Mouse (Mus musculus) thymus, adult 2 months (tissue): ENCODE data around the gene Ak8. TPM values are rescaled to one million over a fixed set of nuclear protein-coding genes. Genes with fewer than 3 reads are reported as not detected.

ENCODE experiments used
- DNase-seq: peaks from one replicate; pipeline ENCODE4 v3.0.0; 2021
- H3K27ac ChIP-seq: fragments of 200-500 bp; 2 replicates; pipeline ENCODE4 v1.5.1; 2012; ENCODE audit warnings: low read length, control low read depth; ENCODE audit not compliant: control insufficient read depth, insufficient read depth
- H3K27me3 ChIP-seq: fragments of 200-500 bp; 2 replicates; pipeline ENCODE4 v1.6.1; 2012; ENCODE audit warnings: mild to moderate bottlenecking, low read length, moderate library complexity, mixed read lengths; ENCODE audit not compliant: control insufficient read depth, insufficient read depth
- H3K36me3 ChIP-seq: fragments of 200-500 bp; 2 replicates; pipeline ENCODE4 v1.6.1; 2012; ENCODE audit warnings: mild to moderate bottlenecking, low read length, moderate library complexity; ENCODE audit not compliant: control insufficient read depth, insufficient read depth
- H3K4me1 ChIP-seq: fragments of 200-500 bp; replicated peaks from 2 replicates; pipeline ENCODE4 v1.6.1; 2012; ENCODE audit warnings: low read length; ENCODE audit not compliant: control insufficient read depth, insufficient read depth
- H3K4me3 ChIP-seq: fragments of 200-500 bp; 2 replicates; pipeline ENCODE4 v1.5.1; 2012; ENCODE audit warnings: mild to moderate bottlenecking, low read length, control low read depth, moderate library complexity; ENCODE audit not compliant: control insufficient read depth, insufficient read depth
- CTCF ChIP-seq: fragments of 200-500 bp; IDR thresholded peaks from 2 replicates; pipeline ENCODE4 v1.5.1; 2012; ENCODE audit warnings: mild to moderate bottlenecking, control low read depth, low read length, moderate library complexity, borderline replicate concordance; ENCODE audit not compliant: control insufficient read depth, poor library complexity, insufficient read depth; ENCODE audit errors: extremely low read depth
- POLR2A ChIP-seq: fragments of 200-500 bp; IDR thresholded peaks from 2 replicates; pipeline ENCODE4 v1.6.1; 2012; ENCODE audit warnings: mild to moderate bottlenecking, low read length, control low read depth, moderate library complexity; ENCODE audit not compliant: control insufficient read depth, poor library complexity, insufficient read depth; ENCODE audit errors: extremely low read depth
- WGBS: fragments of 180-500 bp; shearing (Covaris S2); methylation state at CpG from one replicate; pipeline ENCODE4 v1.1.7; 2018; 5-methylcytosine and 5-hydroxymethylcytosine counted together
- polyA plus RNA-seq: library from polyadenylated mRNA; depleted of rRNA; stranded (reverse); fragments of >200 nt; gene quantifications from 2 replicates; pipeline ENCODE4 v1.2.3, GENCODE M21; 2012; rRNA removed

Ak8 gene
- polyA plus RNA-seq, 1 experiment = 0.89 TPM

DNA sequence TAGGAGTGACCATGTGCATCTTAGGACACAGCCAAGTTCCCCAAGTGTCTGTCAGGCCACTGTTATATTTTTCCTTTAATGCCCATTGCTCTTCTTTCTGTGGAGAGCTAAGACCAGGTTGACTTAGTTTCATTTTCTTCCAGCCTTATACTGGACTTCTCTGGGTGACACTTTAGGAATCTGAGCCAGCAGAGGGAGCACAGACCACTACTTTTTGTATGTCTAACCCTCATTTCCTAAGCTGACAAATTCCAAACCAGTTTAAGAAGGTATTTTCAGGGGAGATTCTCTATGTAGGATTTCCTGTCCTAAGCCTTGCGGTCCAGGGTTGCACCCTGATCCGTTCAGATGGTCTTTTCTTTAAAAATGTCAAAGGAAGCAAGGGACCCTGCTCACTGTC lies 155.8 kb downstream of the Ak8 start:
- Histone ChIP-seq H3K27me3 (no peaks in the 10 kb centered on the region), H3K27ac (no peak overlapping the region), H3K36me3 (peaks cover 29% of the 10 kb centered on the region), H3K4me3 (no peak overlapping the region), H3K4me1 (peaks cover 6% of the 10 kb centered on the region; the same call in 1 of the 2 replicates)
- no peak for DNase-seq
- 100% methylated on average over 2 of the region's 2 CpGs for WGBS
- TF ChIP-seq POLR2A (no peak), CTCF (no peak)

DNA sequence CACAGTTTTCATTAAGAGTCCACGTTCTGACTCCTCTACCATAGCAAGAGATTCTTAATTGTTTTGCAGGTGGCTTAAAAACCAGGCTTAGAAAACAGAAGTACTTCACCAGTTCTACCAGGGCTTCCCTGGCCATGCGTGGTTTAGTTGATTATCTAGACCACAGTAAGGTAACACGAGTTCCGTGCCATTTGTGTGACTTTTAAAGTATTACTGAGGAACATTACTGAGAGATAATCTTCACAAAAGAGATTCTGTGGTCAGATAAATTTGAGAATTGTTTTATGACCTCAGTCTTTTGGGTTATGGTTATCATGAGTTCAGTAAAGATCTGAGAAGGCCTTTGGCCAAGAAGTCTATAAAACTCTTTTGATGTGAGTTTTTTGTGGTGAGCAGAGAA lies 159.3 kb downstream of the Ak8 start:
- Histone ChIP-seq H3K27me3 (no peaks in the 10 kb centered on the region), H3K4me3 (no peak overlapping the region), H3K4me1 (peaks cover 12% of the 10 kb centered on the region), H3K36me3 (peaks cover 41% of the 10 kb centered on the region), H3K27ac (no peak overlapping the region)
- 29% methylated on average over 4 of the region's 4 CpGs for WGBS
- DNase-seq = no peak
- TF ChIP-seq CTCF (no peak), POLR2A (no peak)

DNA sequence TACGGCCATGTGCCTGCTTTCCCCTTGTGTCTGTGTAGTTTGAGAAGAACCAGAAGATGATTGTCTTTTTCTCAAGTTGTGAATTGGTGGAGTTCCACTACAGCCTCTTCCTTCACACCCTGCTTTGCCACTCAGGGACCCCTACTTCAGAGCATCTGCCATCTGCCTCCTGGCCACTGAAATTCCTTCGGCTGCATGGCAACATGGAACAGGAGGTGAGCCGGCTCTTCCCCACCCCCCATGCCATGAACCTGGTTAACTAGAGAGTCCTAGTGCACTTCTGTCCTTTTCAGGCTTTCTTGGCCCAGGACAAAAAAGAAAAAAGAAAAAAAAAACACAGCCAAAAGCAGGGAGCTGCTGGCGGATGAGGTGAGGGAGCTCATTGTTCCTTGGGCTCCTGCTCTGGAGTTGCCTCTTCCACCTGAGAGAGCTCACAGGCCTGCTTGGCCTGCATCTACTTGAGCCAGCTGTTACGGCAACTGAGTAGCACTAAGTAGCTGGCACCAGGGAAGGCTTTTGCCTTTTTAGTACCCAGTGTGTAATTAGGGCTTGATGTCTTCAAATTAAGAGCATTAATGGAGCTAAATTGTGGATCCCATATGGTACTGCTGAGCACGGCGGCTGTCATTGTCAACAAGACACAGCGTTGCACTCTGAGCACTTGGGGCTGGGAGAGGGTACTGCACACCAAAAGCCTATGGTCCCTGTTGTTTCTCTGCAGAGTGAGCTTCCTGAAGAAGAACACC lies 160.9 kb downstream of the Ak8 start:
- H3K4me1 ChIP-seq = peaks cover 21% of the 10 kb centered on the region
- H3K27me3 ChIP-seq = no peaks in the 10 kb centered on the region
- TF ChIP-seq POLR2A = no peak
- no peak for TF ChIP-seq CTCF
- no peak for DNase-seq
- no peak overlapping the region for H3K27ac ChIP-seq
- no peak overlapping the region for H3K4me3 ChIP-seq
- H3K36me3 ChIP-seq = peaks cover 40% of the 10 kb centered on the region
- 96% methylated on average over 8 of the region's 8 CpGs for WGBS

Other genes starting within 250 kb of the Ak8 start
- gene 1700007K13Rik, start 233.8 kb upstream of the Ak8 start, polyA plus RNA-seq = not detected in 2 replicates
- 50.7 and 53.8 TPM in 2 replicates for gene Mrps2, start 232.1 kb upstream of the Ak8 start, polyA plus RNA-seq
- 2.5 and 2.8 TPM in 2 replicates for gene Gbgt1, start 203.3 kb upstream of the Ak8 start, polyA plus RNA-seq
- gene Gm10134, start 194.1 kb upstream of the Ak8 start, polyA plus RNA-seq = 0.47 and 0.61 TPM in 2 replicates
- 45.4 and 51.6 TPM in 2 replicates for gene Ralgds, start 187.0 kb upstream of the Ak8 start, polyA plus RNA-seq
- 0.42 and 0.49 TPM in 2 replicates for gene Cel, start 136.8 kb upstream of the Ak8 start, polyA plus RNA-seq
- gene Gtf3c5, start 116.4 kb upstream of the Ak8 start, polyA plus RNA-seq = 33.7 and 34.5 TPM in 2 replicates
- gene Gfi1b, start 78.2 kb upstream of the Ak8 start, polyA plus RNA-seq = 1.8 and 2.0 TPM in 2 replicates
- gene Tsc1, start 58.9 kb upstream of the Ak8 start, polyA plus RNA-seq = 24.7 and 25.3 TPM in 2 replicates
- 1.6 and 2.5 TPM in 2 replicates for gene Spaca9, start 437 bp upstream of the Ak8 start, polyA plus RNA-seq
- 15.3 and 20.6 TPM in 2 replicates for gene Gtf3c4, start 140.2 kb downstream of the Ak8 start, polyA plus RNA-seq
- gene Ddx31, start 140.2 kb downstream of the Ak8 start, polyA plus RNA-seq = 10.0 and 10.5 TPM in 2 replicates
- gene Barhl1, start 216.5 kb downstream of the Ak8 start, polyA plus RNA-seq = 0.13 and 0.14 TPM in 2 replicates